Mouse (Mus musculus): ENCODE measurements around the gene Jade2. TPM values are rescaled to one million over a fixed set of nuclear protein-coding genes. Genes with fewer than 3 reads are reported as not detected.

Gene Jade2
- polyA plus RNA-seq (2015; fragmentation: Nextera tagmentation; extraction: Ambion mirVana), result 1.7 and 2.1 TPM in 2 replicates

GRCm38 (mm10) chr11:51857081-51857671 is at the start of gene Jade2:
TSS of gene Jade2 (minus strand) at chr11:51857653.
- Histone ChIP-seq H3K4me2 (replicated peaks; ENCODE audit: low read depth) (peak within 1 kb of the TSS; percentile 97), H3K27me3 (replicated peaks; ENCODE audit: control insufficient read depth, insufficient read depth, low read length) (no peaks in the 10 kb centered on the region), H3K9me3 (ENCODE audit: control insufficient read depth) (no peaks in the 10 kb centered on the region), H3K36me3 (ENCODE audit: control insufficient read depth, insufficient read depth) (no peaks in the 10 kb centered on the region), H3K9ac (ENCODE audit: low read depth, low read length) (peak within 1 kb of the TSS; percentile 81), H3K4me3 (ENCODE audit: low read depth, low read length) (peak within 1 kb of the TSS; percentile 84), H3K4me1 (replicated peaks; ENCODE audit: control insufficient read depth, insufficient read depth, low read length) (peaks cover 5% of the 10 kb centered on the region; the same call in 1 of the 2 replicates), H3K27ac (ENCODE audit: low read depth, low read length) (peak within 1 kb of the TSS; percentile 96)
- 1% methylated on average over 37 of the region's 47 CpGs for WGBS
- TF ChIP-seq CTCF (IDR thresholded peaks at IDR 0.05; ENCODE audit: low read depth), result peak; percentile 41
- ATAC-seq, result peak; percentile 5; the same call in 1 of the 2 replicates

- WGBS, result 90% methylated on average over 3 of the region's 3 CpGs
- TF ChIP-seq CTCF (IDR thresholded peaks at IDR 0.05; ENCODE audit: low read depth), result no peak
- no peak for ATAC-seq
- Histone ChIP-seq H3K36me3 (ENCODE audit: control insufficient read depth, insufficient read depth) (no peaks in the 10 kb centered on the region), H3K27ac (ENCODE audit: low read depth, low read length) (no peak overlapping the region), H3K4me1 (replicated peaks; ENCODE audit: control insufficient read depth, insufficient read depth, low read length) (no peaks in the 10 kb centered on the region), H3K4me3 (ENCODE audit: low read depth, low read length) (no peak overlapping the region), H3K27me3 (replicated peaks; ENCODE audit: control insufficient read depth, insufficient read depth, low read length) (no peaks in the 10 kb centered on the region), H3K4me2 (replicated peaks; ENCODE audit: low read depth) (no peak overlapping the region), H3K9ac (ENCODE audit: low read depth, low read length) (no peak overlapping the region), H3K9me3 (ENCODE audit: control insufficient read depth) (no peaks in the 10 kb centered on the region)
Observed at GRCm38 (mm10) chr11:51904224-51904623, 46.8 kb upstream of the Jade2 start.

GRCm38 (mm10) chr11:51899691-51900090 is 42.2 kb upstream of the Jade2 start:
- no peak for TF ChIP-seq CTCF (IDR thresholded peaks at IDR 0.05; ENCODE audit: low read depth)
- Histone ChIP-seq H3K4me1 (replicated peaks; ENCODE audit: control insufficient read depth, insufficient read depth, low read length) (no peaks in the 10 kb centered on the region), H3K36me3 (ENCODE audit: control insufficient read depth, insufficient read depth) (no peaks in the 10 kb centered on the region), H3K9ac (ENCODE audit: low read depth, low read length) (no peak overlapping the region), H3K9me3 (ENCODE audit: control insufficient read depth) (no peaks in the 10 kb centered on the region), H3K4me3 (ENCODE audit: low read depth, low read length) (no peak overlapping the region), H3K27ac (ENCODE audit: low read depth, low read length) (no peak overlapping the region), H3K27me3 (replicated peaks; ENCODE audit: control insufficient read depth, insufficient read depth, low read length) (no peaks in the 10 kb centered on the region), H3K4me2 (replicated peaks; ENCODE audit: low read depth) (no peak overlapping the region)
- 86% methylated on average over 10 of the region's 10 CpGs for WGBS
- ATAC-seq, result no peak

- Histone ChIP-seq H3K27me3 (replicated peaks; ENCODE audit: control insufficient read depth, insufficient read depth, low read length) (no peaks in the 10 kb centered on the region), H3K4me3 (ENCODE audit: low read depth, low read length) (no peak overlapping the region), H3K4me1 (replicated peaks; ENCODE audit: control insufficient read depth, insufficient read depth, low read length) (no peaks in the 10 kb centered on the region), H3K9me3 (ENCODE audit: control insufficient read depth) (no peaks in the 10 kb centered on the region), H3K27ac (ENCODE audit: low read depth, low read length) (no peak overlapping the region), H3K36me3 (ENCODE audit: control insufficient read depth, insufficient read depth) (no peaks in the 10 kb centered on the region), H3K9ac (ENCODE audit: low read depth, low read length) (no peak overlapping the region), H3K4me2 (replicated peaks; ENCODE audit: low read depth) (no peak overlapping the region)
- TF ChIP-seq CTCF (IDR thresholded peaks at IDR 0.05; ENCODE audit: low read depth), result no peak
- whole genome bisulfite sequencing, result 53% methylated on average over 21 of the region's 21 CpGs
- ATAC-seq, result no peak
Observed at GRCm38 (mm10) chr11:51898326-51899080, 41.0 kb upstream of the Jade2 start.

GRCm38 (mm10) chr11:51897311-51897710 is 39.9 kb upstream of the Jade2 start:
- Histone ChIP-seq H3K27me3 (replicated peaks; ENCODE audit: control insufficient read depth, insufficient read depth, low read length) (no peaks in the 10 kb centered on the region), H3K4me3 (ENCODE audit: low read depth, low read length) (no peak overlapping the region), H3K9me3 (ENCODE audit: control insufficient read depth) (no peaks in the 10 kb centered on the region), H3K4me2 (replicated peaks; ENCODE audit: low read depth) (no peak overlapping the region), H3K9ac (ENCODE audit: low read depth, low read length) (no peak overlapping the region), H3K36me3 (ENCODE audit: control insufficient read depth, insufficient read depth) (no peaks in the 10 kb centered on the region), H3K27ac (ENCODE audit: low read depth, low read length) (no peak overlapping the region), H3K4me1 (replicated peaks; ENCODE audit: control insufficient read depth, insufficient read depth, low read length) (no peaks in the 10 kb centered on the region)
- no peak for ATAC-seq
- WGBS, result 74% methylated on average over 11 of the region's 11 CpGs
- no peak for TF ChIP-seq CTCF (IDR thresholded peaks at IDR 0.05; ENCODE audit: low read depth)

GRCm38 (mm10) chr11:51896012-51896411 is 38.6 kb upstream of the Jade2 start:
- no peak for ATAC-seq
- 34% methylated on average over 4 of the region's 4 CpGs for WGBS
- TF ChIP-seq CTCF (IDR thresholded peaks at IDR 0.05; ENCODE audit: low read depth), result no peak
- Histone ChIP-seq H3K36me3 (ENCODE audit: control insufficient read depth, insufficient read depth) (no peaks in the 10 kb centered on the region), H3K4me2 (replicated peaks; ENCODE audit: low read depth) (no peak overlapping the region), H3K9me3 (ENCODE audit: control insufficient read depth) (no peaks in the 10 kb centered on the region), H3K27me3 (replicated peaks; ENCODE audit: control insufficient read depth, insufficient read depth, low read length) (no peaks in the 10 kb centered on the region), H3K4me3 (ENCODE audit: low read depth, low read length) (no peak overlapping the region), H3K4me1 (replicated peaks; ENCODE audit: control insufficient read depth, insufficient read depth, low read length) (no peaks in the 10 kb centered on the region), H3K27ac (ENCODE audit: low read depth, low read length) (no peak overlapping the region), H3K9ac (ENCODE audit: low read depth, low read length) (no peak overlapping the region)

Data from intestine, postnatal 0 days (tissue).